Mouse (Mus musculus): Measurements from ENCODE around the gene Aunip. TPM values are rescaled to one million over a fixed set of nuclear protein-coding genes. Genes with fewer than 3 reads are reported as not detected.

Gene Aunip
- total RNA-seq, 2 experiments from 2014 or later, result 0.53 to 0.55 TPM

DNA sequence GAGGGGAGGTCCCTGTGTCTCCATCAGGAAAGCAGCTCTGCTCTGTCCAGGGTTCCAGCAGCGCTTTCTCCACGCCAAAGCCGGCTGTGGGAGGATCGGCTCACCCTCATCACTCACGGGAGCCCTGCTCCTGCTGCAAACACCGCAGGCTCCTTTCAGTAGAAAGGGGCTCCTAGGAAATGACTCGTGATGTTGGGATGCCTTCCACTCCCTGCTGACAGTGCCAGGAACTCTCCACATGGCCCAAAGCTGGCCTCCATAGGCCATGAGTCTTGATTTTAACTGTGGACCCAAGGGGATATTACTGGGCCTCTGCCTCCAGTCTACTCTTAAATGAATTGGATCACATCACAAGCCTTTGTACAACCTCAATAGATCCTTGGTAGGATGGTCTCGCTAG is 59.0 kb downstream of the Aunip start:
- intact Hi-C loops (cut with DNase I), result no loop called here
- DNase-seq (ENCODE audit: low spot score in 2 of 2), result no peak

DNA sequence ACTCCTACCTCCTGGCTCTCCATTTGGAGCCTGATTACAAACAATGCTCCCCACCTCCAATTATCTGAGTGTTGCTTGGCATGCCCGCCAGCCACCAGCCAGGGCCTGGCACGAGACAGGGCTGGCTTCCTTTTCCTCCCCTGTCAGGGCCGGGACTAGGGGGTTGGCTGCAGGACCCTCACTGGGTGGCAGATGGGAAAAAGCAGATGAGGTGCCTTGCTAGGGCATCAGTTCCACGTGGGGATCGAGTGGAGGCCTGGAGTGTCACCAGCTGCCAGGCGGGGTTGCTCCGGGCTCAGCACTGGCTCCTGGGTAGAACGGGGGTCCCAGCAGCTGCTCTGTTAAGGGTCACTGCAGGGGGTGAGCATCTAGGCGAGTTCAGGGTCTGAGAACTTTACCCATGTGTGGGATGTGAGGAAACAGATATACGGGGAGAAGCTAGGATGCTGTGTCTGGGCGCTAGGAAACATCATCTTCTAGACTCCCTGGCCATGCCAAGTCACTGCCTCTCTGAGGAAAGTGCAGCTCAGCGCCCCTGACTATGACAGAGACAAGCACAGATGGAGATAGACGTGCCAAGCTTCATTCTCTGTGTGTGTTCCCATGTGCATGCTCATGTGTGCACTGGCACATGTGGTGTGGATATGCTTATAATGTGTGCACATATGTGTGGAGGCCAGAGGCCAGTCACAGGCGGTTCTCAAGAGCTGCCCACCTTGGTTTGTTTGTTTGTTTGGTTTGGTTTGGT is 60.1 kb downstream of the Aunip start:
- intact Hi-C loops (cut with DNase I), result no loop called here

DNA sequence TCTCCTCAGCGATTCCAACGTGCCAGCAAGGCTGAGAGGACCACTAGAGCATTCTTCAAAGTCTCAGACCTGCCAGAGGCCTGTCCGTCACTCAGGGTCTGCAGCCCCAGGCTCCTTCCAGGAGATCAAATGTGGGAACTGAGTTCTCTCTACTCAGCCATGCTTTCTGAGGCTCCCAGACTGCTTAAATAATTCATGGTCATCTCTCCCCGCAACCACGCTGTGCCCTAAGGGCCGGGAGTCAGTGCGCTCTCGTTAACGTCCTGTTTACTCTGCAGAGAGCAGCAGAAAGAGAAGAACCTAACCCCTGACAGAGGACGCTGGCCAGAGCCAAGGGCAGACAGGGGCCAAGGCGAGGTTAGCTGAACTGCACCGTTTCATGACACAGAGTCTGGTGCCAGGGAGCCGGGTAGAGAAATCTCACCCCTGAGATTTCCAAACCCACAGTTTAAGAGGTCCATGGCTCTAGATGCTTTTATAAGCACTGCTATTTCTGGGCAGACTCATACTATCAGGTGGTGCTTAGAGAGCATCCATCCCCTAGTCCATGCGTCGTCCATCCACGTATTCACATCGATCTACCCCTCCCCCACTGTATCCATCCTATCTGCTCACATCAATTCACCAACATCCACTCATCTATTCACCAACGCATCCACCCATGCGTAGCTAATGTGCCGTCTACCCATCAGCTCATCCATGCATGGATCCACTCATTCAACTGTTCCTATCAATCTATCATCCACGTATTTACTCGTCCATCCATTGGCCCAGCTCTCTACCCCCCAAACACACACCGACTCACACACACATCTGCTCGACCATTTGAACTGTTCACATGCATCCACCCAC is 61.9 kb downstream of the Aunip start:
- DNase-seq (ENCODE audit: low spot score in 2 of 2), result no peak
- intact Hi-C loops (cut with DNase I), result no loop called here

More for the DNA sequence above, 60.1 kb downstream of the Aunip start:
- no peak for DNase-seq (ENCODE audit: low spot score in 2 of 2)

Small RNA genes lying within 50 kb of the gene (microRNA-seq; reads per million reads assigned to microRNA genes)
- gene Gm23634 (0.67 to 2.4 reads per million in 2 experiments), gene Mir6403 (0 reads per million in 2 experiments)

Other genes starting within 250 kb of the Aunip start
- gene Pdik1l, start 223.1 kb upstream of the Aunip start, total RNA-seq (2021), result 10 to 100 TPM; 16.1 to 16.4 TPM
- under 1 TPM; 0.40 to 0.86 TPM for gene Trim63, start 195.9 kb upstream of the Aunip start, total RNA-seq (2021)
- under 1 TPM in 1 of 2 experiments, not detected in 1; 0.17 TPM for gene Slc30a2, start 167.8 kb upstream of the Aunip start, total RNA-seq (2021)
- 10 to 100 TPM; 52.3 to 53.7 TPM for gene Extl1, start 127.1 kb upstream of the Aunip start, total RNA-seq (2021)
- gene Pafah2, start 114.7 kb upstream of the Aunip start, total RNA-seq (2021), result 10 to 100 TPM; 10.9 to 12.3 TPM
- 1,000 to 10,000 TPM; 1,227 to 1,286 TPM for gene Stmn1, start 42.7 kb upstream of the Aunip start, total RNA-seq (2021)
- 10 to 100 TPM; 54.6 to 55.8 TPM for gene Paqr7, start 14.3 kb upstream of the Aunip start, total RNA-seq (2021)
- 10 to 100 TPM; 69.4 to 71.9 TPM for gene Mtfr1l, start 24.4 kb downstream of the Aunip start, total RNA-seq (2021)
- gene Selenon, start 41.2 kb downstream of the Aunip start, total RNA-seq (2021), result 10 to 100 TPM; 19.2 to 20.1 TPM
- 10 to 100 TPM; 33.7 to 38.0 TPM for gene Man1c1, start 193.3 kb downstream of the Aunip start, total RNA-seq (2021)